Mouse (Mus musculus) retina, adult 2 months (tissue): ENCODE measurements around the gene Fbxw14.
"Not testable (repeated sequence)": the region's sequence is repeated elsewhere in the genome, so short reads cannot be mapped to it uniquely, and the experiment has no call there.

Source experiments
- DNase-seq: peaks from one replicate; pipeline ENCODE4 v3.0.0-alpha.2; 2012; ENCODE audit warnings: low read depth, low spot score

The Fbxw14 gene

DNA sequence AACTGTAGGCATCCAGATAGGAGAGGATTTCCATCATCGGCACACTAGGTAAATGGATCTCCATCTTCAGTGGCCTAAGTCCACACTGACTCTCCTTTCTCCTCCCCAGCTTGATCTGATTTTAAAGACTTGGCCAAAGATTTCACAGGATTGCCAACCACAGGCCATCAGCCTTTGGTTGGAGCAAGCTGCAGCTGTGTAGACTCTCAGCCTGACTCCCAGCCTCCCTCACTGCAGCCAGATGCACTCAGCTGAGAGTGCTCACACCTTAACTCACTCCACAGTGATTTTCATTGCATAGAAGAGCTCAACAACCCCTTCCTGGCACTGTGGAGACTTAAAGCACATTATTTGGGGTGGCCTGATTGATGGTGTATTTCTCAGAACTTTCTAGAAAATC lies at the start of gene Fbxw14:
Gene Fbxw14, minus strand, starts transcription at position 101 of the 400 bp plus-strand sequence.
- DNase-seq: not testable (repeated sequence)

DNA sequence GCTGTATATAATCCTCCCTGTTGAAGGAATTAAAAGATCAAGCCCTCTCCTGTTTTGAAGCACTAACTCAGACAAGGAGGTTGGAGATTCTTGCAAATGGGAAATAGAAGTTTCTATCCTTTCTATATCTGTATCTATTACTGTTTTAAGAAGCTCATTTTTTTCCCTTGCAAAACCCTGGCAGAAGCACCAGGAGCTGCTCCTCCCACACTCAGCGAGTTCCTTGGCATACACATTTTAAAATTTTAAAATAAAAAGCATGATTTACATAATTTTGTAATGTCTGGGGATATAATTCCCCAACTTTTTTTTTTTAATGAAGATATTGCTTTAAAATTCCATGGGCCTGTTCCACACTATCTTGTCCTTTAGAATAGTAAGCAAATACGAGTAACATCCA lies 24.4 kb downstream of the Fbxw14 start:
- DNase-seq: no peak

DNA sequence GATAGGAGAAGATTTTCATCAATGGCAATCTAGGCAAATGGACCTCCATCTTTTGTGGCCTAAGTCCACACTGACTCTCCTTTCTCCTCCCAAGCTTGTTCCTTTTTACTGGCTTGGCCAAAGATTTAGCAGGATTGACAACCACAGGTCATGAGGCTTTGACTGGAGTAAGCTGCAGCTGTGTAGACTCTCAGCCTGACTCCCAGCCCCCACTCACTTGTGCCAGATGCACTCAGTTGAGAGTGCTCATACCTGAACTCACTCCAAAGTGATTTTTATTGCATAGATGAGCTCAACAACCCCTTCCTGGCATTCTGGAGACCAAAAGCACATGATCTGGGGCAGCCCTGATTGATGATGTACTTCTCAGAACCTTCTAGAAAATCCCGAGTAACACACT lies 52.8 kb downstream of the Fbxw14 start, which contains the start of gene Fbxw20:
Gene Fbxw20, minus strand, starts transcription at position 101 of the 400 bp plus-strand sequence.
- DNase-seq: no peak
